Mouse (Mus musculus): Measurements from ENCODE around the gene Il3.

DNA sequence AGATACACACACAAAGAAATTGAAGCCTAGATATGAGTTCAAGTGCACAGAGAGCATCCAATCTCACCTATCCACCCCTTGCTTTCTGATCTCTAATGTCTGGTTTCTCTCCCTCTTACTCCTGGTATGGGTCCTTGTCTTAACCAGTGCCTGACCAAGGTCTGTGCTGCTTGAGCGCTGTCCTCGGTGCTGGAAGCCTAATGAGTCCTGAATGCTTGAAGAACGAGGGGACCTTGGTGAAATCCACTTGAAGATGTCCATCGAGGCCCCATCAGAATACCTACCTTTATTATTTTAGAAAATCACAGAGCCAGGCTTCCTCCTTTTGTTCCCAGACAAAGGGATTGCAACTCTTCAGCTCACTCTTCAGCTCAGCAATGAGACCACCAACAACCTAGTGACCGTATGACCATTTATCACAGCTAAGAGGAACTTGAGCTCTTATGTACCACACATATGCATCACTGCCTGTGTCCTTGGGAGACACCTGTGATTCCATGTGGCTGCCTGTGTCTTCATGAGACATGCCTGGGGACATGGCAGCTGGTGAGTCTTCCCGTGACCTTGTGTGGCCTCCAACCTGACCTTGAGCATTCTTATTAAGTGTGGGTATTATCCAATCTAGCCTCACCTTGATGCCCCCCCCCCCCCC, 36.1 kb upstream of the Il3 start:
- no peak for TF ChIP-seq POLR2A (IDR thresholded peaks at IDR 0.05; ENCODE audit: low read depth, low read length)
- TF ChIP-seq CTCF (IDR thresholded peaks at IDR 0.05; ENCODE audit: extremely low read depth, insufficient read depth, insufficient read length, insufficient replicate concordance), result no peak
